Mouse (Mus musculus) left cerebral cortex, adult 8-10 months (tissue): ENCODE results near the gene Etl4. TPM values are rescaled to one million over a fixed set of nuclear protein-coding genes. Genes with fewer than 3 reads are reported as not detected.

Experiments
- DNase-seq, 2 experiments: peaks; one replicate each; pipeline ENCODE4 v3.0.0; 2022; ENCODE audit warnings: low spot score in 2 of 2
- total RNA-seq, 4 experiments: library from RNA; stranded (reverse); gene quantifications; 2 replicates each; pipeline ENCODE4 v1.2.4; 2022

Etl4 gene
- total RNA-seq, 4 experiments from 2014 or later = 138 to 154 (median 150) TPM

DNA sequence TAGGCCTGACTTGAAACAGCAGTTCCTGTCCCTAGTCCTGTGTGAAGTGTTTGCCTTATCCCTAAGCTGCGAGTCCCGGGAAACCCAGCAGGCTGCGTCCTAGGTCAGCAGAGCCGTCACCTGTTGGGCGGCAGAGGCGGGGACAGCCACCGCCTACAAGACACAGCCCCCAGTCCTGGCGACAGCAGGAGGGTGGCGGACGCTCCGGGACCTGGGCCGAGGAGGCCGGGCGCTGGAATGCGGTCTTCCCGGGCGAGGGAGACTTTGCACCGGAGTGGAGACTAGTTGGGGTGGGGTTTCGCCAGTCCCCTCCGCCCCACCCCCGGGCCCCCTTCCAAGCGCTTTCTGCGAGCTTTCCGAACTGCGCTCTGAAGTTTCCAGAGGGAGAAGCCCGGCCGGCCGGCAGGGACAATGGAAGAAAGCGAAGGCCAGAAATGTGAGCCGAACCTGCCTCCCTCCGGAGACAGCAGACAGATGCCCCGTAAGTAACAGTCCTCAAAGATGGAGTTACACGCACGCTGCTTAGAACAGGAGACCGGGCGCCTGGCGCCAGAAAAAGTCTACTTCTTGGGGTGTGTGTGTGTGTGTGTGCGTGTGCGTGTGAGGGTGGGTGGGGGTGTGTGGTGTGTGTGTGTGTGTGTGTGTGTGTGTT, 610.0 kb downstream of the Etl4 start:
- no peak for DNase-seq

DNA sequence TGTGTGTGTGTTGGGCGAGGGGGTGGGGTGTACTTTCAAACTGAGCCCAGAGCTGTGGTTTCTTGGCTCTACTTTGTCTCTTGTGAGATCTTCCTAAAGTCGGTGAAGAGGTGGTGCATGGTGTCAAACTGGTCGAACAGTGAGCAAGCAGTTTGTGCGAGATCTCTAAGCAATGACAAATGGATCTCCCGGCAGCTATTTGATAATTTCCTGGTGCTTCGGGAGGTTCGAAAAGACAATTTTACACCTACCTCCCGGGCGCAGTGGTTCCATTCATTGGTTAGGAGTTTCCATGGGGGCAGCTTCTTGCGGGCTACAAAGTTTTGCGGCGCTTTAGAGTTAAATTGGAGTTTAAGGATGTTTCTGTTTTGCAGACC, 610.5 kb downstream of the Etl4 start:
- no peak for DNase-seq

DNA sequence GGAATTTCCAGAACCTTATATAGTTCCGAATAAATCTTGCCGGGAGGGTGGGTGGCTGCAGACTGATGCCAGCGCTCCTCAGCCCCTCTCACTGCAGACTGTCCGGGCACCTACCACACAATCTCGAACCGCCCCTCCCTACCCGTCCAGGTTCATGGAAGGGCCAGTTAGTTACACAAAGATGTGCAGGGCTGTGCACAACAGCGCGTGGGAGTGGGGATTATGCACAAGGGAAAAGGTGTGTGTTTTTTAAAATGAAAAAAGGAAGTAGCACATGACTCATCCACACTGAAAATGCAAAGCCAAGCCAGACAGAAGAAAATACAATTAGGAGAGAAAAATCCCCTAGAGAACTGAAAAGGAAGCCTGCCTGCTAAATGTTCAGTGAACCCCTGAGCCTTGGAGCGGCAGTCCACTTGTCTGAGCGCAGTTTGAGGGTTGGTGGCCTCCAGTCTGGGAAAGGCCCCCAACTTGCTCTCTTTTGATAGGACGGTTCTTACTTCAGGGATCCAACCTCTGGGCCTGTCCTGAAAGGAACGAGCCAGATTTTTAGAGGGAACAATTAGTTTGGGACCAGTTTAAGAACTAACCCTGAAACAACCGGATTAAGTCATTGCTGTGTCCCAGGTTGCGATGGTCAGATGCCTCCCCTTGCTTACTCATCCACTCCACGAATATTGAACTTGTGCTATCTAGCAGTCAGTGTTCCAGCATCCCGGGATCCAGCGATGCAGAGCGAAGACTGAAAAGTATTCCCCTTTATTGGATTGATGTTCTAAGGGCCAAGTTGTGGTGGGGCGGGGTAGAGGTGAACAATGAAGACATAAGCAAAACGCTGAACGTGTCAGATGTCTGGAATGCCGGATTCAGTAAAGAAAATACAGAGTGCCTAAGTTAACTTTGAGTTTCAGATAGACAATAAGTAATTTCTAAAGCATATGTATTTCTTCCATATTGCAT, 611.3 kb downstream of the Etl4 start:
- DNase-seq = peak in 1 of 2 experiments; percentile 18

DNA sequence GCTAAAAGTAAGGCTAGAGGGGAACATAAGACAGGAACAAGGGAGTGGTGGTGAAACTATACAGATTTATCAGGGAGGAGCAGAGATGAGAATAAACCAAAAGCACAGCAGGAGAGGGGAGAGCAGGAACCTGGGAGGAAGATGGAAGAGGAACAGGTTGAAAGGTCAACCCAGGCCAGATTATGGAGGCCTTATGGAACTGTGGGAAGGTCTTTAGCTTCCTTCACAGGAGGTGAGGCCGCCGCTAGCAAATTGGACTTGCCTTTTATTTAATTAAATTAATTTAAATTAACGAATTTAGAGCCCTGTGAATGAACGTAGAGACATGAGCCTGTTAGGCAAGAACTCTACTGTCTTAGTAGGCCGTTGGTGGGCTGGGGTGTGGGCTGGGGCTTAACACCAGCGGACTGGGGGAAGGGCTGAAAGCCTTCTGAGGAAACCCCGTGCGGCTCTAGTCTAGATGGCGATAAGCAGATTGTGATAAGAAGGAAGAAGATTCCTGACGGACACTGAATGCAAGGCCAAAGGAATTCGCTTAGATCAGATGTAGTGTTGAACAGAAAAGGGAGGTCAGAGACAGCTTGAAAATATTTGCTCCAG, 612.2 kb downstream of the Etl4 start:
- no peak for DNase-seq

GRCm38 (mm10) chr2:20523636-20524035, 614.1 kb downstream of the Etl4 start:
- DNase-seq = no peak

DNA sequence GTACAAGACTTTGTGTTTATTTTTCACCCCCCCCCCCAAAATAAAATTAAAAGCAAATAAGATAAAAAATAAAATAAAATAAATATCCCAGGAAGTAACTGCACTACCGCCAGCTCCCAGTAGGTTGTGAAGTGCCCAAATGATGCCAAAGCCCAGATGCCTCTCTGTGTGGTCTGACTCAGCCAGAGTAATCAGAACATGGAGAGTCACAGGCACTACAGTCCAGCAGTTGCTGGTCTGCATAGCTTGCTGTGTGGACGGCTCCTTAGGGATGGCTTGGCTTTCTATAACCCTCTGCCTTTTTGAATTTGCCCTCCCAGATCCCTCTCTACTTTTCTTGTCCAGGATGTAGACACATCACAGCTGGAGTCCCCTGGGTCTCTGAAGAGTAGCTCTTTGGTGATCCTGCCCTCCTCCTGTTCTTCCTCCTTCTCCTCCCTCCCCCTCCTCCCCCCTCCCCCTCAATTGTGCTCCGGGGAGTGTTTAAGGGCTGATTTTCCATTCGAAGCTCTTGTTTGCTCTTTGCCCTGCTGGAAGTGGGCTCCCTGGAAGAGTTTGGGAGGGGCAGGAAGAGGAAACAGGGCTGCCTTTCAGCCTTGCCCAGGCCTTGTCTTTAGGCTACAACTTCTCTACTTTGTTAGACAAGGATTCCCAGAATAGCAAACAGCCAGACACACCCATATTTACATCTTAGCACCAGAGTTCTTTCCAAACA, 616.5 kb downstream of the Etl4 start:
- DNase-seq = no peak

DNA sequence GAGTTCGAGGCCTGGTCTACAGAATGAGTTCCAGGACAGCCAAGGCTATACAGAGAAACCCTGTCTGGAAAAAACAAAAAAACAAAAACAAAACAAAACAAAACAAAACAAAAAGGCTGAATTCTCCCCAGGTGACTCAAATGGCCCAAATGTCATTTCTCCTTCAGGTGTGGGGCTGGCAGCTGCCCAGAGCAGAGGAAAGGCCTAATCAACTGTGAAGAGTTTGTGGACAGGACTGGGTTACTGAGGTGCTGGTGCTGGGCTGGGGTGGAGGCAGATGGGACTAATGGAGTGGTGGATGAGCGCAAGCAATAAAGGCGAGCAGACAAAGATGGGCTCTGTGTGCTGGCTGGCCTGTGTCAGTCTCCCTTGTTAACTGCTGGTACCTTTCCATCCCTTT, 617.3 kb downstream of the Etl4 start:
- no peak for DNase-seq

DNA sequence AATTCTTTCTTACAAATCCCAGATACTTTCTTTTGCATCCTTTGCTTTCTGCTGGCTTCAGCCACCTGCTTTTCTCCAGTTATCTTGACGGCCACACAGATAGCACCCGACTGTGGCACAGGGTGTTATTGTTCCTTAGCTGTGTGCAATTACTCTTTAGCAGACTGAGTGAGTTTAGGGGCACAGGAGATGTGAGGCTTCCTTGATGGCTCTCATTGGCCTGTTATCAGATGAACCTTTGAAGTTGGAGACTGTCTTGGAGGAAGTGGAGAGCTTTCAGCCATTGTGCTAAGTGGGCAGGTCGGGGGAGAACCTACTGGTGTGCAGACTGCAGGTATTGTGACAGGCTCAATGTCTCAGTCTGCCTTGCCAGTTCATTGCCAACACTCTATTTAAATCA, 623.0 kb downstream of the Etl4 start:
- no peak for DNase-seq

DNA sequence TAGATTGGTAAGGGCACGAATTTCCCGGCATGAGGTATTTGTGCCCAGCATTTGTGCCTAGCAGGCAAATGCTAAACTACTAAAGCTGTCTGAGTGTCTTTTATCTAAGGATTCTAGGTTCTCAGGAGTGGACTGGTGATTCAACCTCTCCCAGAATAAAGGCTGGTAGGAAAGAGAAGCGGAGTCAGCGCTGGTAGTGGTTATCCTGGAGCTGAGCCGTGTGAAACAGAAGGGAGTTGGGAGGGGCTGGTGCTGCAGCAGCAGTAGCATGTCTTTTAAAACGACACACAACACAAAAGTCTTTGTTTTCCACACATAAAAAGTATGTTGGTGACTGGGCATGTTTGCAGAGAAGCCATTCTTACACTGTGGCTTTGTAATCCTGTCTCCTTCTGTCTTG, 628.2 kb downstream of the Etl4 start:
- DNase-seq = no peak

DNA sequence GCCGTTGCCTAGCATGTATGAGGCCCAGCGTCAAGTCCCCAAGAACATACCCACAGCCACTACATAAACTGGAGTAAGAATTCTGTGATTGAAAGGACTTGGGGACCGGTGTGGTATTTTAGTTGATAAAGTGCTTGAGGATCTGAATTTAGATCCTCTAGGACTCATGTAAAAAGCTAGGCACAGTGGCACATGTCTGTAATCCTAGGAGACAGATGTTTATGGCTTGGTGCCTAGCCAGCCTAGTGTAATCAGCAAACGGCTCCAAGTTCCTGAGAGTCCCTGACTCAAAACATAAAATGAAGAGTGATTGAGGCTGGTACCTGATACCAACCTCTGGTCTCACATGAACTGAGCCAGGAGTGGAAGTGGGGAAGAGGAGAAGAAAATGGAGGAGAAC, 629.3 kb downstream of the Etl4 start:
- no peak for DNase-seq

DNA sequence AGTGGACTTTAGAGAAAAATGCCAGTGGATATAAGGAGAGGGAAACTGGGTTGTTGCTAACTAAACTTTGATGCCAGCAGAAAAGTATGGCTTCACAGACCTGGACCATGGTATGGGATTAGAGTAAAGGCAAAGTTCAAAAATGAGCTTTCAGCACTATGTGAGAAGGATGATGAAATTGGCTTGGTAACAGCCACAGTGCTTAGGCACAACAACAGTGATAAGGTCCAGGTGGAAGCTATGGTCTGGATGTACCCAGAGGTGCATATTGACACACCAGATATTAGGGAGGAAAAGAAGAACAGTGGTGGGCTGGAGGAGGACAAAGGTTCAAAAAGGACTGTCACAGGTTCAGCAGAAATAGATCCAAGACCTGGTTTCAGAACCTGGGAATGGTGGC, 631.7 kb downstream of the Etl4 start:
- DNase-seq = no peak

GRCm38 (mm10) chr2:20542286-20542685, 632.7 kb downstream of the Etl4 start:
- no peak for DNase-seq

DNA sequence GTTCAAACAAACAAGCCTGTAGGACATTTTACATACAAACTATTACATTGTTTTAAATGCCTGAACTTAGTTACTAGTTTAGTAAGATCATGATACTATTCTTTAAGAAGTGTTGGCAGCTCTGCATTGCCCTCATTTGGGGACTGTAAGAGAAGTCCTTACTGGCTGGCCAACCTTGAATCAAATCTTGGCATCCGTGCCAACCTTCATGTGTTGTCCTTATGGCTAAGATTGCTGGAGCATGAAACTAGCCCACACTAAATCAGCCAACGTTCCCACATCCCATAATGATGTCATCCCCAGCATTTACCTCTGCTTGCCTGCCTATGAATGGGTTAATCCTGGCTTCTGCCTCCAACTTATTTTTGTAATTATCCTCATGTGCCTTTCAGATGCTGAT, 636.0 kb downstream of the Etl4 start:
- no peak for DNase-seq

DNA sequence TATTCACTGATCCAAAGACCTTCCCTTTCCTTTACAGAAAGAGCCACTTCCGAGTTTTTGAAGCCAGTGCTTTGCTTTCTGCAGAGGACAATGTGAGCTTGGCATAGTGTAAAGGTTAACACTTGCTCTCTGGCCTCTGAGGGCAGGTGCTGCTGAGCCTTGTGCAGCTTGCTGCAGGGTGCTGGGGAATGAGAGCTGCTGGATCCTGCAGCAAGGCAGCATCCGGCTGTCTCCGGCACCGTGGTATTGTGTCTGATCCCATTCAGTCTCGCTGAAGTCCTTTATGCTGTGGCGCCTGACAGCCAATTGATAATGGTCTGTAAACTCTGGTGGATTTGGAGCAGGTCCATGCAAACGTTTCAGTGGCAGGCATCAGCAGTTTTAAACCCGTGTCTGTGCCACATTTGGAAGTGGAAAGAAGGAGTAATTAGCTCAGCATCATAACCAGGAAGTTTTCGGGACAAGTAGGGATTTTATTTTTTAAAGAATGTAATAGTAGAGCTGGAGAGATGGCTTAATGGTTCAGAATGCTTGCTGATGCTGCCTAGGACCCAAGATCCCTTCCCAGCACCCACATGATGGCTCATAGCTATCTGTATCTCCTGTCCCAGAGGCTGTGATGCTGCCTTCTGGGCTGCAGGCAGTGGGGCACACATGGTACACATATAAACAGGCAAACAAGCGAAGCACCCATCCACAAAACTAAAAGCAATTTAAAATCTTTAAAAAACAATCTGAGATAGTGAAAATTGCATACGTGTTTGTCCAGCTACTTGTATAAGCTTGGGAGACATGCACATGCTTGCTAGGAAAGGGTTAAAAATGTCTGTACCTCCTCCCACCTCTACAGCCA, 637.1 kb downstream of the Etl4 start:
- DNase-seq = no peak

GRCm38 (mm10) chr2:20547349-20547677, 637.7 kb downstream of the Etl4 start:
- DNase-seq = no peak

DNA sequence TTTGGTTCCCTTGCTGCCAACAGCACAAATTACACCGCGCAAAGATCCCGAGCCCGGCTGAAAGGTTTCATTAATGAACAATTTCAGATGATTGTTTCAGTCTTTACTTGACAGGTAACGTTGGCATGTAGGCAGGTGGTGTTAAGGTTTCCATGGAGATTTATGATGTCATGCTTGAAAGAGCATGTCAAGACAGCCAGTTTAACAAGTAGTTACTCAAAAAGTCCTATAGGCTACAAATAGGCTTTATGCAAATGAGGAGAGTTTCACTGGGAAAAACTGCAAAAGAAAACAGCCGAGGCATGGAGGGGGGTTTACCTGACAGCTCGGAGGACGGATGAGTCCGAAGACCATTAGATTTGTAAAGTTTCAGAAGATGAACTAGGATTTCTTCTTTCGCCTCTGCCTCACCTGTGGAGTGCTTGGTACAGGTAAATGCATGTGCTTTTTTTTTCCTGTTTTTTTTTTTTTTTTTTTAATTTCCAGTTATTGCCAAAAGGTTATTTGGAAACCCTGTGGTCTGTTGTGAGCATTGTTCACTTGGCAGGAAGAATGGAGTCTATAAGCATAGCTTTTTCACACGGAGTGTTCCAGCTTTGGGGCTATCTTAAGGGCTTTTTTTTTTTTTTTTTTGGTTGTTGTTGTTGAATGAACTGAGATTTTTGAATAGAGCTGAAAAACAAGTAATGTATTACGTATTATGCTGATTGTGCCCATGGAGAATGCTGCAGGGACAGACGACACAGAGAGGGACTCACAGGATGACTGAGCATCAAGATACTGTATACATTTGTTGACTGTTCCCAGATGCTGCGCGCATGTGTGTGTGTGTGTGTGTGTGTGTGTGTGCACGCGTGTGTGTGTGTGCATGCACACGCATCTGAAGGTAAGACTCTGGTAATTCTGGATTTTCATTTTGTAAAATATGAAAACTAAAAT, 638.4 kb downstream of the Etl4 start:
- no peak for DNase-seq

DNA sequence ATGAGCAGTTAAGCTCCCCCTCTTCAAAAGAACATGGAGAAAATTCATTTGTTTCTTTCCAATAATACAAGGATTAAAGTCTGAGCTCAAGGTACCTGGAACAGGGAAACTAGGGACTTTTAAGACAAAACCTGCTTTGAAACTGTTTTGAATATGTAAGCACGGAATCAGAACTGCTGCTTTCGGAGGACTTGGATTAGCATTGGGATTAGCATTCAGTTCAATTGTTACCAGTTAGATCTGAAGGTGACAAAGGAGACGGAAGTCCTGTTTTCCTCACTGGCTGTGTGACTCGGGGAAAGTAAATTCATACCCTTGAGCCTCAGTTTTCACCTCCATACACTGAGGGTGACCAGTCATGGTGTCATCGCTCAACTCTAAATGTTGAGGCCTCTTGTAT, 639.5 kb downstream of the Etl4 start:
- no peak for DNase-seq

DNA sequence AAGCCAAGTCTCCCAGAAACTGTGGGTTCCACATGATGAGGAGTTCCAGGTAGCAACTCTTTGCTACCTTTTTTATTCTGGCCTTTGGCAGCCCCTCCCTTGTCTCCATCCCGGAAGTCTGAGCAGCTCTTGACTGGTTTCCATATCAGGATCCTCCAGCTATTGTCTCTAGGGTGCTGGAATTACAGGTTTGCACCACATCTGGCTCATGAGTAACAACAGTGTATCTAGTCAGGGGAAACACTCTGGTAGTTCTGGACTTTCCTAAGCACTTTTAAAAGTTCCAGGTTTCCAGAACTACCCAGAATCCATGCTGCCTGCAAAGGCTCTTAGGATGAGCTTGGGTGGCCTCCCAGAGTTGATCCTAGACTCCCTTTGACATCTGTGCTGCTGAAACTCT, 640.4 kb downstream of the Etl4 start:
- DNase-seq = no peak

DNA sequence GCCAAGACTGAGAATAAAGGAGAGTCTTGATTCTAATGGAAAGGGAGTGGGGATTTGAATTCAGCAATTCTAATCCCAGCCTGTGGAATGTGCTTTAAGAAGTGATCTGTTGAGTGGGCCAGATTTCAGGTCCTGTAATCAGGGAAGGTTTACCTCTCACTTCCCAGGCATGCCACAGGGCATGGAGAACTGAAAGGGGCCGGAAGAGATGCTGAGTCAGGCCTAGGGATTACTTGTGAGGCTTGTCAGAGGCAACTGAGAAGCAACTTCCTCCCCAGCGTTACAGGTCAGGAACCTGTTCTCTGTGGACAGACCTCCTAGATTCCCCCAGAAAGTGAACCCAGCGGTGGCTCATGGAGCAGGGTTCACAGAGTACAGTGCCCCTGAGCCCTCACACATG, 646.1 kb downstream of the Etl4 start:
- no peak for DNase-seq

GRCm38 (mm10) chr2:20559083-20559482, 649.5 kb downstream of the Etl4 start:
- DNase-seq = no peak
